Mouse (Mus musculus): ENCODE measurements around the gene Tmem253.
"Not testable (repeated sequence)": the region's sequence is repeated elsewhere in the genome, so short reads cannot be mapped to it uniquely, and the experiment has no call there.

Gene Tmem253

DNA sequence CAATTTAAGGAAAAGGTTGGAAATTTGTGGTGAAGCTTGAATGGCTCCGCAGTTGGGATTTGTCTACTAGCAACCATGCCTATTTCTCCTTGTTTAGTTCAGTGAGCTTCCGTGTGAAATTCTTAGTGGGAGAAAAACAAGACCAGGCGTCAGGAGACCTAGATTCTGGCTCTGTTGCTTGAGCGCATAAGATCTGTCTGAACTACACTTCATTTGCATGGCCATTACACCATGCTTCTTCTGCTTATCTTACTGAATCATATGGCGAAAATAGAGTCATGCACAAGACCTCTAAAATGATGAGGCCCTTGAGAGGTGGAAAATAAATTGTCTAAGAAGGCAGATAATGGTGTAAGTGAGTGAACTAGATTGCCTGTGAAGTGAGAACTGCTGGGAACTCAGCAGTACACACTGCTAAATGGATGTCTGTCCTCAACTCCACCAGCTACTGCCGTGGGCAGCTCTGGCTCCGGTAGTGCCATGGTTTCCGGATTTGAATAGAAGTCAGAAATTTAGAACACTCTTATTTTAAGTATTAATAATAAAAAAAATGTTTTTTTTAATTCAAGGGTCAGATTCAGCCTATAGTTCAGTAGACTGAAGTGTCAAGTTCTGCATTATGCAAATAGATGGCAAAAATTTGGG is 6.2 kb downstream of the Tmem253 start:
- DNase-seq (ENCODE audit: low spot score in 2 of 2): no peak

DNA sequence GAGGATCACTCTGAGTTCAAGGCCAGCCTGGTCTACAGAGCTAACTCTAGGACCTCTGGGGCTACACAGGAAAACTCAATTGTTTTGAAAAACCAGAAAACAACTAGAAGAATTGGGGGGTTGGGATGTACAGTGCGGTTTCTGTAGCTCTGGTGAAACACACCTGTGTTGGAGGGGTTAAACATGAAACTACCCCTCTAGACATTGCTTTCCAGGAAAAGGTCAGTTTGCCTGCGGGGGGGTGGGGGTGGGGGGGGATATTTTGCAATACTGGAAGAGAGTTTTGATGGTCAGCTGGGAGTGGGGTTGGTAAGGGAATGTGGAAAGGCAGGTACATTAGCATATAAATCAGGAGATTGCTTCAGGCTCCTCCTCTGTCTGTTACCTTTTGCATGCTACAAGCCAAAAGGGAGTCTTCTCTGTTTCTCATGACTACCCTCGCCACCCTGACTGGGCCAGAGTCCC is 6.8 kb downstream of the Tmem253 start:
- no peak for DNase-seq (ENCODE audit: low spot score in 2 of 2)

DNA sequence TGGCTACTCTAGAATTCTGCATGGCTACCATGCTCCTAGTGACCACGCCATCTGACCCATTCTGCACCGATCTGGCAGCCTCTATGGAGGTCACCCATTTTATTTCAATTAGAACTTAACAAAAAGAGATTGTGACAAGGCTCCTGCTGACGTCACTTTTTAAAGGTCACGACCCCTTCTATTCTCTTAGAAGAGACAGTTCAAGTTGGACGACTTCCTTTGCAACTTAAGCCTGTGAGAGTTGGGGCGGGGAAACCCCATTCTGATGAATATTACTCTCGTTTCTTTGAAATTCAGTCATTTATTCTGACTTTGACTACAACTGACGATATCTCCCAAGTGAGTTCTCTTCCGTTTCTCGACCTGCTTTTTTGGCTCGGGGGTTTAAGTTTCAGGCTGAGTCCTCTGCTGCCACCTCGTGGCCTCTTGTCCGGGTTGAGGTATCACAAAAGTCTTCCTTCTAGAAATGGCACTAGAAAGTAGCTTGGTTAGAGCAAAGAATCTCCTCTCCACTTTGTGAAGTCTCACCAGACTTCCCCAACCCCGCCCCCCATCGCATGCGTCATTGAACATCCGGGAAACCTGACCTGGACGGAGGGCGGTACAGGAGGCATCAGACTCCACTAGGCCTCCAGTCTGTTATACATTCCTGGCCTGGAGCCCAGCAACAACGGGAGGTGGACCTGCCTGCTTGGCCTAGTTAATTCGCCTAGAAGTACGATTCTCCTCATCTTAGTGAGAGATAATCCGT is 7.4 kb downstream of the Tmem253 start:
- DNase-seq (ENCODE audit: low spot score in 2 of 2): peak; percentile 75 to 78

DNA sequence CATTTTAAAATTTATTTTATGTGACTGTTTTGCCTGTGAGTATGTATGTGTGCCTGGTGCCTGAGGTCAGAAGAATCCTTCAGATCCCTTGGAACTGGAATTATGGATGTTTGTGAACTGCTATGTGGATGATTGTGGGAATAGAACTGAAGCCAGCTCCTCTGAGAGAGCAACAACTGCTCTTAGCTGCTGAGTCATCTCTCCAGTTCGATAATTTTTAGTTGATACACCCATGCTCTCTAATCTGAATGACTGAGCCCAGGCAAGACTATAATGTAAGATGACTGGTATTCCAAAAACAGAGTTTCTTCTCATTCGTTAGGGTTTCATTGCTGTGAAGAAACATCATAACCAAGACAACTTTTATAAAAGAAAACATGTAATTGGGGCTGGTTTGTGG is 8.7 kb downstream of the Tmem253 start:
- DNase-seq (ENCODE audit: low spot score in 2 of 2): no peak

DNA sequence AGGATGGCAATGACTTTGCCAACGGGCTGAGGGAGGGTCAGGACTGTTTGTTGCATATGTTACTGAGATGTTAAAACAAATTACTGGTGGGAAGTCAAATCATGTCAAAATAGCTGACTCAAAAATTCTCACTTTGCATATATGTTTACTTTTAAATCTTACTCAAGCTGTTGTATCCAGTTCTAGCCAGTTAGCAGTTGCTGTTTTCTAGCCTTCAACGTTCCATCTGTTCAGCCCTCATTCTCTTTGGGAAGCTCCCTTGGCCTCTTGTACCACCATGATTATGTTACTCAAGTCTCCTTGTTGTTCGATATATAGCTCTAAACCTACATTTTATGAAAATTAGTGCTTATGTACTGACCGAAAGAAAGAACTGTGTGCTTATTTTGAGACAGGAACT is 10.9 kb downstream of the Tmem253 start:
- DNase-seq (ENCODE audit: low spot score in 2 of 2): no peak

DNA sequence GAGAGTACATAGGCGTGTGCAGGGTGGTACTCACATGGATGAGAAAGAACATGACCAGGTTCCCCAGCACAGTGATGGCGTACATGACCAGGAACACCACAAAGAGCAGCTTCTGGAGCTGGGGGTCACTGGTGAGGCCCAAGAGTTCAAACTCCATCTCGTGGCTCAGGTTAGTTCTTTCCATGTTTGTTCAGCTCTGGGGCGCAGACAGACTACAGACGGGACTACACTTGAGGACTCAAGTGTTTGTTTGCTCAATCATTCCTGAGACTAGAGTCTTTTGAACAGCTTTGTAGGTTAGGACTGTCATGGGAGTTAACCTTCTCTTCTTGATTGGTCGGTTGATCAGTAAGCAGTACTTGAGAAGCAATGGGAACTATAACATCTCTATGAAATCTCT is 20.5 kb downstream of the Tmem253 start:
- no peak for DNase-seq (ENCODE audit: low spot score in 2 of 2)

DNA sequence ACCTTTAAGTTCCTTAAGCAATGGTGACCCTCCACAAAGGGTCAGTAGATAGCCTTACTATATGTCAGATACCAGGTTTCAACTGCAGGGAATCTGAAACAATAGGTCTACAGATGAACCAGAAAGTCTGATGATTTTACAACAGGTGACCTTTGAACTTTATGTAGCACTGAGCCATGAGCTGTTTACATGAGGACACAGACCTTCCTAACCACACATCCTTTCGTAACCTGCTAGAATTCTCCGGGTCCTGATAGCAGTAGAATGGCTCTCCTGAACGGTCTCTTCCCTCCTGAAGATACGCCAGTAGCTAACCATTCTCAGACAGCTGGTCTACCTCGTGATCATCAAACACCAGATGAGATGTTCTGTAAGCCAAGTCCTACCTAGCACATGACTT is 23.9 kb downstream of the Tmem253 start:
- DNase-seq (ENCODE audit: low spot score in 2 of 2): no peak

DNA sequence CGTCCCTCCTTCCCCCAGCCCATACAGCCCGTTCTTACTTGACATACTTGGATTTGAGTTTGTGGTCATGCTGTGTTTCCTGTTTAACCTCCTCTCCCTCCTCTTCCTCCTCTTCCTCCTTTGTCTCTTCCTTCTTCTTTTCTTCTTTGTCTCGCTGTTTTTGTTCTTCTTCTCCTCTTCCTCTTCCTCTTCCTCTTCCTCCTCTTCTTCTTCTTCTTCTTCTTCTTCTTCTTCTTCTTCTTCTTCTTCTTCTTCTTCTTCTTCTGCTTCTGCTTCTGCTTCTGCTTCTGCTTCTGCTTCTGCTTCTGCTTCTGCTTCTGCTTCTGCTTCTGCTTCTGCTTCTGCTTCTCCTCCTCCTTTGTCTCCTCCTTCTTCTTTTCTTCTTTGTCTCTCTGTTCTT is 26.9 kb downstream of the Tmem253 start, which contains the start of gene Olfr221:
Gene Olfr221, minus strand, starts transcription at position 101 of the 400 bp plus-strand sequence.
- not testable (repeated sequence) for DNase-seq (ENCODE audit: low spot score in 2 of 2)

DNA sequence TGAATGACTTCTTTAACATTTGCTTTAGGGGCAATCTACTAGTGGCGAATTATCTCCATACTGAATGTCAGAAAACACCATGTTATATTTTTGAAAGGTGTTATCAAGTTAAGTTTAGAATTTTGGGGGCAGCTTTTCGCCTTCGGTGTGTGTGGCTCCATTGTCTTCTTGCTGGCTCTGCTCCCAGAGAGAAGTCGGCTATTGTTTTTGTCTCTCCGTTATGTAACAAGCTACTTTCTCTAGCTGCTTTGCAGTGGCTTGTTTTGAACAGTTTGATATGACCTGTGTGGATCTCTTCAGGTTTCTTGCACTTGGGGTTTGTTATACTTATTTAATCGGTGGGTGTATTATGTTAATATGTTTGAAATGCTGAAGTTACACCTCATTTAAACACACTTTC is 28.0 kb downstream of the Tmem253 start:
- DNase-seq (ENCODE audit: low spot score in 2 of 2): no peak

DNA sequence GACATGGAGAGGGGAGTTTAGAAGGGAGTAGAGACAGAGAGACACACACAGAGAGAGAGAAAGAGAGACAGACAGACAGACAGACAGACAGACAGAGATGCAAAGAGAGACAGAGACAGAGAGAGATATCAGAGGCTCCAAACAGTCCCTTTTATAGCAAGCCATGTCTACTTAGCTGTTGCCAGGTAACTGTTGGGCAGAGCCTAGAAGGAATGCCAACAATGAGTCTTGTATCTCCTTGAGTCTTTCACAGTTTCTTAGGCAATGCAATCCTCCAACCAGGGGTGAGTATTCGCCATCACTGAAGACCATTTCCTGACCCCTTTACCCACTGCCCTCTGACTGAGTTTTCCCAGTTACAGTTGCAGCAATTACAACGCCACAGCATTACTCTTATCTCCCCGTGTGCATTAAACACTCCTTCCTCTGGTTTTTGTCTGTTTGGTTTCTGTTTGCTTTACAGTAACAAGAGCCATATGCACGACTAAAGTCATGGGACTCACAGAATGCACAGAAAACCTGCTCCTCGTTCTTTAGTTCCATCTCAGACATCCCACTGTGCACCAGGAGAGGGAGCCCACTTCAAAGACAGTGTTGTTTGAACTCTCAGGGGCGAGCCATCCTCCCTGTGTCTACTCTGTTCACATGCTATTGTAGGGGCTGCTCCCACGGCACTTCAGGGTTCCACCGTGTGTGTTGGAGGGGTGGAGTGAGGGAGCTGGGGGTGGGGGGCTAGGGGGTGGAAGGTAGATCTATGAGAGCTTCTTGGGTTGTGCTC is 29.6 kb downstream of the Tmem253 start:
- DNase-seq (ENCODE audit: low spot score in 2 of 2): no peak

DNA sequence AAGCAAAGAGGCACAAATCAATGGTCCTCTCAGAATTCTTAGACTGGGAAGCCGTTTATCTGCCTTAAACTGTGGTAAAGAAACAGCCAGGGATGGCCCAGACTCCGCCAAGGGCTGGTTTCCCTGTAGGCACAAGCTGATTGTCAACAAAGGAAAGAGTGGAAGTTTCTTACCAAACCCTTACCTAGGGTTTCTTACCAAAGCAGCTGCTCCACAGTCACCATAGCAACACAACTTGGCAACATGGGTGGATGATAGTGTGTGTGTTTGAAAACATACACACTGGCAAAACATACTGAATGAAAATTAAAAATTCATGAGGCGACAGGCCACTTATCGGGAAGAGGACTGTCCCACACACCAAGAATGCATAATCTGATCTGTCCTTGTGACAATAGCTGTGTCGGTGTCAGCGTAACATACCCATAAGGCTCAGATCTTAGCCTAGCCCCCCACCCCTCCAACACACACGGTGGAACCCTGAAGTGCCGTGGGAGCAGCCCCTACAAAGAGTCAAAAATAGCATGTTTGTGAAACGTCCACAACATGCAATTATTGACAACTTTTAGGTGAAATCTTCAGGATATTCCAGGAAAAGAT is 30.6 kb downstream of the Tmem253 start:
- no peak for DNase-seq (ENCODE audit: low spot score in 2 of 2)

DNA sequence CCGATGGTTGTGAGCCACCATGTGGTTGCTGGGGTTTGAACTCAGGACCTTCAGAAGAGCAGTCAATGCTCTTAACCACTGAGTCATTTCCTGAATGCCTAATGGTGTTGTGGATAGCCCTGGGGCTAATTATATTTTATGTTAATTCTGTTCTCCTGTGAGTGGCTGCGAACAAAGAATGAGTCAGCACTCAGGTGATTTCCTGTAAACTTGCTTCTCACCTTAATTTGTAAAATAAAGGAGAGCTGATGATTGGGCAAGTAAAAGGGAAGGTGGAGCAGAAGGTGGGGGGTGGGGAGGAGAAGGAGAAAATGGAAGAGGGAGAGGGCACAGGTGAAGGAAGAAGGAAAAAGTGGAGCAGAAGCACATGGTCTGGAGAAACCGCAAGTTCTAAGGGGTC is 37.3 kb downstream of the Tmem253 start:
- DNase-seq (ENCODE audit: low spot score in 2 of 2): not testable (repeated sequence)

DNA sequence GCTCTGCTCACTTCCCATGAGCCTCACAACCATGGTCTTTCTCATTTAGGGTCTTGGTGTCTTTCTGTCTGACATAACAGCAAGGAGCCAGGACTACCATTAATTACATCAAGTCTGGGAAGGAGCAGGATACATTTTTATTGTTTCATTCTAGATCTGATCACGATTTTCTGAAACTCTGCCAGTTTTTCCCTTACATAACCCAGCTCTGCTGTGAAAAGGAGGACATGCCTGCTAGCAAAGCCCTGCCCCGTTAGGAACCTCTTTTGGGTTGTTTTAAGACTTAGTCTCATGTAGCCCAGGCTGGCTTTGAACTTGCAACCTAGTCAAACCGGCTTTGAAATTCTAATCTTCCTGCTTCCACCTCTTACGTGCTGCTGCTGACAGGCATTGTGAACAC is 44.5 kb downstream of the Tmem253 start:
- no peak for DNase-seq (ENCODE audit: low spot score in 2 of 2)

DNA sequence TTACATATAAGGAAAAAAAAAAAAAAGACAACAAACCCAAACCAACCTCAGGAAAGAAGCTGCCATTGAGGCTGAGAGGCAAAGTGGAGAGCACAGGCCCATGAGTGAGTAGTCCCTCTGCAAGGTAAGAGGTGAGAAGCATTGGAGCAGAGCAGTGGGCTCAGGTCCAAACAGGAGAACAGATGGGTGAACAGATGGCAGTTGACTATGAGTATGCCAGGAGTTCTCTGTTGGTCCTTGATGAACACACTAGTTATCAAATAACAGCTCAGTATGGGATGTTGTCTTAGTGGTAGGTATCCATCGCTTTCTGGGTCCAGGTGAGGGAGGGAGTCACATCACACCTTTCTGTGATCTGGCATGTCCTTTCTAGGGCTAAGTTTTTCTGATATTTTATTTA is 45.3 kb downstream of the Tmem253 start:
- DNase-seq (ENCODE audit: low spot score in 2 of 2): no peak

DNA sequence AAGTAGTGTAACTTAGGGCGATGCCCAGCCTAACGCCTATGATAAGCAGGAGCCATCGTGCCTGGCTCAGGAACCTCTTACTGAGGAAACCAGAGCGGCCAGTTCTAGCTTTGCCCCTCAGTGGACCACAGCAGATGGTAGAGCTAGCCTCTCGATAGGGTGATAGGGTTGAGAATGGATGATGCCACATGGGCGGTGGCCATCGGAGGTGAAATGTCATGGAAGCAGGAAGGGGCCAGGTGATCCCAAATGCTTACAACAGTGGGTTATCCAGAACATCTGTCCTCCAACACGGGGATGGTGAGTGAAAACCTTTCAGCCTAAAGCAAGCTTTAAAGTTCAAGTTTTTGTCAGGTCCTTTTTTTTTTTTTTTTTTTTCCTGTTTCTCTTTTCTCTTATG is 46.3 kb downstream of the Tmem253 start:
- DNase-seq (ENCODE audit: low spot score in 2 of 2): no peak

DNA sequence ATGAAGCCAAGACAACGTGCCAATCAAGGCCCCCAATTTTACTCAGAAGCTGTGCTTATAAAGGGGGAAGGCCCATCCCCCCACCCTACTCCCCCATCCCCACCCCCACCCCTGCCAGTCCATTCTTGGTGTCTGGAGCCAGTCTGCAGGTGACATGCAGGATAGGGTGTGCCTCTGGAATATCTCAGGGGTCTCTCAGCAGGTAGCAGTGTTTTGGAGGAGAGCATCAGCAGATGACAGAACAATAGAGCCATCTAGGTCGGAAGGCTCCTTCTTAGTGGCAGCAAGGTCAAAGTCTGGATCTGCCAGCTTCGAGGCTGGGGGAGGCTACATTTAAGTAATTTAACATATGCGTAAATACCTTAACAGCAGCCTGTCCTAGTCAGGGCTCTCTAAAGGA is 50.7 kb downstream of the Tmem253 start:
- no peak for DNase-seq (ENCODE audit: low spot score in 2 of 2)
